Mouse (Mus musculus): Measurements from ENCODE around the gene Chd4. TPM values are rescaled to one million over a fixed set of nuclear protein-coding genes. Genes with fewer than 3 reads are reported as not detected.
"Not testable (repeated sequence)": the region's sequence is repeated elsewhere in the genome, so short reads cannot be mapped to it uniquely, and the experiment has no call there.

Chd4 gene
- polyA plus RNA-seq, 1 experiment from 2014 or later, result 84.9 TPM

DNA sequence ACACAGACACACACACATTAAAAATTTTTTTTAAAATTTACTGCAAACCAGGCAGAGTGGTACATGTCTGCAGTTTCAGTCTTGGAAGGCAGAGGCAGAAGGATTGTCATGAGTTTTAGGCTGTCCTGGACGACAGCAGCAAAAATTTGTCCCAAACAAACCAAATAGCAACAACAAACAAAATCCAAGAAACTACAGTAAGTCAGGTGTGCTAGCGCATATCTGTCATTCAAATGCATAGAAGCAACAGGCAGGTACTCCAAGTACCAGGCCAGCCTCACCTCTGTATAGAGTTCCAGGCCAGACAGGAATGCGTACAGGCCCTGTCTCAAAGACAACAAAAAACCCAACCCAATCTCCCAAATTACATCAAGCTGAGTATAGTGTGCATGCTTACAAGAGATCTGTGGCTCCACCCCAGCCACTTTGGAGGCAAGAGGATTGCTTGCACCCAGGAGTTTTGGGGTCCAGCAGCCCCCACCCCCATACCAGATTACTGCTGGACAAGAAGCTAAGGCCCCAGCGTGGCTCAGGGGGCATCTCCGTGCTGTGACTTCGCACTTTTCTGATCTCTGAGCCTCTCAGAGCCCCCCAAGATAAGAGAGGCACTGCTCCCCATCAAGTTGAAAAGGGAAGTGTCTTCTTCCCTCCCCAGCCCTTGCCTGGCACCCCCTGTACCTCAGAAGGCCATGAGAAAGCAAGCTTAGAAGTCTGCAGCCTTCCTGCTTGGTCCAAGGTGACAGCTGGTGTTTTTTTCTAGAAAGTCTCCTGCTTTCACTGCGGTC is 64.2 kb downstream of the Chd4 start:
- DNase-seq (ENCODE audit: low spot score), result no peak

DNA sequence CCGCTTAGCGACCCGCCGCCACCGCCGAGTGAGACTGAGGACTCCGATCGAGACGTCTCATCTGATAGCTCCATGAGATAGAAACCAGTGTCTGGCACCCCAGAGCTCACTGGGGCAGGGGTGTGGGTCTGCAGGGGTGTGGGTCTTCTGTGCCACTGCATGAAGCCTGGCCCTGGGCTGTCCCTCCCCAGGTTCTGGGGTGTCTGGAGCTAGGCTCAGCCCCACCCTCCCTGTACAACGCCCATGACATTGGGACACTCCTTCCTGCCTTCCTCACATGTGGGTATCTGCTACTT is 64.7 kb downstream of the Chd4 start:
- no peak for DNase-seq (ENCODE audit: low spot score)

DNA sequence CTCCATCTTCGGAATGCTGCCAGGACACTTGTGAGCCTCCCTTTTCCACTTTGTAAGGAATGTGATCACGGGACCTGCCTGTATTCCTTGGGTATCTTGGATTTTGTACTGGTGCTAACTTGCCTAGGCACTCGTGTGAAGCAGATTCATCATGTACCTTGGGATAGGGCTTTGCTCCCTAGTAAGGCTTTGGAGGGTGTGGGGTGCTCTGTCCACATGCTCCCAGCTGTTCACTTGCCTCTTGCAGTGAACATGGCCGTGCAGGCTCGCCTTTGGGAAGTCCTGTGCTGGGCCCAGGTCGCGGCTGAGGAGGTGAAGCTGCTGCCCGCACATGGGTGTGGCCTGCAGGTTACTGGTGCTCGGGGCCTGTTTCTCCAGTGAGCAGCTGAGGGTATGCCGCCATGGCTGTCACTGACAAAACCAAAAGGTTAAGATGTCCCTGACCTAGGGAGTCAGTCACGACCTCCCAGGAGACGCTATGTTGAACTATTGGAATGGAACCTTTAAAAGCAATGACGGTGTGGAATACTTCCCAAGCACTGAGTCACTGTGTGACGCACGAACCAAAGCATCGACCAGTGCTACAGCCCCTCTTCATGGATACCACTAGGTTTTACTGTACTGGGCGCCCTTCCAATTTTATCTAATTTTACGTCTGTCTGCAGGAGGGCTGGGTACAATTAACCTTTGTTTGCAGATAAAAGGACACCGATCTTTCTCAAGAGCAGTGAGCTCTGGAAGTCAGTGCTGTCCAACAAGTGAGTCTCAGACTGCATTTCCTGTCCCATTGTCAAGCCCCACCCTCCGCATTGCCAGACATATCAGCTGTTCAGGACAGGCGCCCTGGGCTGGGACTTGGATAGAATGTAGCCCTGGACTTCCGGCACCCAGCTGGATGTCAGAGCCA is 65.3 kb downstream of the Chd4 start:
- DNase-seq (ENCODE audit: low spot score), result no peak

DNA sequence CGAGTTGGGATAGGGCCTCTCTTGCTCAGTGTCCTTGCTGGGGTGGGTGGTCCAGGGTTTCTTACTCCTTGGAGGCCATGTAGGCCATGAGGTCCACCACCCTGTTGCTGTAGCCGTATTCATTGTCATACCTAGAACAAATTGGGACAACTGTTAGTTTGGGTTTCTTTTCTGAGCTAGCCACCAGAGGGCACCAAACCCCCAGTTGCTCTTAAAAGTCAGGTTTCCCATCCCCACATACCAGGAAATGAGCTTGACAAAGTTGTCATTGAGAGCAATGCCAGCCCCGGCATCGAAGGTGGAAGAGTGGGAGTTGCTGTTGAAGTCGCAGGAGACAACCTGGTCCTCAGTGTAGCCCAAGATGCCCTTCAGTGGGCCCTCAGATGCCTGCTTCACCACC is 66.2 kb downstream of the Chd4 start:
- peak; percentile 86 for DNase-seq (ENCODE audit: low spot score)

DNA sequence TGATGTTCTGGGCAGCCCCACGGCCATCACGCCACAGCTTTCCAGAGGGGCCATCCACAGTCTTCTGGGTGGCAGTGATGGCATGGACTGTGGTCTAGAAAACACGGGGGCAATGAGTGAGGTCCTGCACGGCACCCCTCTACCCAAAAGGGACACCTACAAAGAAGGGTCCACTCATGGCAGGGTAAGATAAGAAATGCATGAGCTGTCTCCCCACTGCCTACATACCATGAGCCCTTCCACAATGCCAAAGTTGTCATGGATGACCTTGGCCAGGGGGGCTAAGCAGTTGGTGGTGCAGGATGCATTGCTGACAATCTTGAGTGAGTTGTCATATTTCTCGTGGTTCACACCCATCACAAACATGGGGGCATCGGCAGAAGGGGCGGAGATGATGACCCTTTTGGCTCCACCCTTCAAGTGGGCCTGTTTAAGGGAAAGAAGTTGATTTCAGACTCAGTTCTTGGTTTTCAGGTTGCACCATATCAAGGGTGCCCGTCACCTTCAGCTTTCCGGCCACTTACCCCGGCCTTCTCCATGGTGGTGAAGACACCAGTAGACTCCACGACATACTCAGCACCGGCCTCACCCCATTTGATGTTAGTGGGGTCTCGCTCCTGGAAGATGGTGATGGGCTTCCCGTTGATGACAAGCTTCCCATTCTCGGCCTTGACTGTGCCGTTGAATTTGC is 67.0 kb downstream of the Chd4 start:
- not testable (repeated sequence) for DNase-seq (ENCODE audit: low spot score)

DNA sequence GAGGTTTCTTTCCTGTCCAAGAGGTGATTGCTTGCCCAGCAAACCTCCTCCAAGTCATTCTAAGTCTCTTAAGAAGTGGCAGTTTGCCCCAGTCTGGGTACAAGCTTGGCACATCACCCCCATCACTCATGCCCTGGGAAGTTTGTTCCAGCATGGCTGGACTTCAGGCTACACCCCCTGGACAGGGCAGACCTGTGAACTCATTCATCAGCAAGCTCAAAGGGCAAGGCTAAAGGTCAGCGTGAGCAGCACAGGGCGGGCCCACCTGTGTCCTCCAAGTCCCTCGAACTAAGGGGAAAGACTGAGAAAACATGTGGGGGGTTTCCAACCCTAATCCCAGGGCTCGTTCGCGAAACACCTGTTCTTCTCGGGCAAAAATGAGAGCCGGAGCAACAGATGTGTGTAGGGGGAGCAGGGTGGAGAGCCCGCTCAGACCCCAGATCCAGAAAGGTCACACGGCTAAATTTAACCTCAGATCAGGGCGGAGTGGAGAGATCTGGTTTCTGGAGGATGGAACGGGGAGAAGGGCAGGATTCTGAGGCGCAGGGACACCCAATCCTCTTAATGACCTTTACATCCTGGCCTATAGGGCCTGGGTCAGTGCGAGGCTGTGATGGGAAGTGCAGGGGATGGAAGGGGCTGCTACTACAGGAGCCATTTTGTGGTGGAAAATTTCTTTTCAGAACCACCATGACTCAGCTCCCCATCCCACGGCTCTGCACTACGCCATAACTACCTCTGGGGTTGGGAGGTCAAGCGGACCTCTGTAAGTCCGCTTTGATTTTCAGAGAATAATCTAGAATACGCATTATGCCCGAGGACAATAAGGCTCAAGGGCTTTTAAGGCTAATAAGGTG is 68.2 kb downstream of the Chd4 start:
- peak; percentile 29 for DNase-seq (ENCODE audit: low spot score)

DNA sequence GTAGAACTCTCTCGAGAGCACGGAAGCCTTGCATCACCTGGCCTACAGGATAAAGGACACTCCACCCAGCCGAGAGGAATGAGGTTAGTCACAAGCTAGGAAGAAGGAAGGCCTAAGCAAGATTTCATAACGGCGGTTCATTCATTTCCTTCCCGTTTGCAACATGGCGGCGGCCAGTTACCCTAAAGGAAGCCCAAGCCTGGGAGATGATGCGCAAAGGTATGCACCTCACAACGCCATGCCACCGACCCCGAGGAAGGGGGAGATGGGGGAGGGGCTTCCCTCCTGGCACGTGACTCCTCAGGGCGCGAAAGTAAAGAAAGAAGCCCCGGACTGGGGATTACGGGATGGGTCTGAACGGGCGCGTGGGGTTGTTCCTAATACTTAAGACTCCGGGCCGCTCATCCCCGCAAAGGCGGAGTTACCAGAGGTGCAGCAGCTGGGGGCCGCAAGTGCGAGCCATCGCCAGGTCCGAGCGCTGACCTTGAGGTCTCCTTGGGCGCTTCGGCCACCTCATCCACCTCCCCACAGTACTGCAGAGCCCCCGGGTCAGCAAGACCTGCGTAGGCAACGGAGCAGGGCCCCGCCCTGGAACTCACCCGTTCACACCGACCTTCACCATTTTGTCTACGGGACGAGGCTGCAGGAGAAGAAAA is 69.0 kb downstream of the Chd4 start:
- peak; percentile 71 for DNase-seq (ENCODE audit: low spot score)

DNA sequence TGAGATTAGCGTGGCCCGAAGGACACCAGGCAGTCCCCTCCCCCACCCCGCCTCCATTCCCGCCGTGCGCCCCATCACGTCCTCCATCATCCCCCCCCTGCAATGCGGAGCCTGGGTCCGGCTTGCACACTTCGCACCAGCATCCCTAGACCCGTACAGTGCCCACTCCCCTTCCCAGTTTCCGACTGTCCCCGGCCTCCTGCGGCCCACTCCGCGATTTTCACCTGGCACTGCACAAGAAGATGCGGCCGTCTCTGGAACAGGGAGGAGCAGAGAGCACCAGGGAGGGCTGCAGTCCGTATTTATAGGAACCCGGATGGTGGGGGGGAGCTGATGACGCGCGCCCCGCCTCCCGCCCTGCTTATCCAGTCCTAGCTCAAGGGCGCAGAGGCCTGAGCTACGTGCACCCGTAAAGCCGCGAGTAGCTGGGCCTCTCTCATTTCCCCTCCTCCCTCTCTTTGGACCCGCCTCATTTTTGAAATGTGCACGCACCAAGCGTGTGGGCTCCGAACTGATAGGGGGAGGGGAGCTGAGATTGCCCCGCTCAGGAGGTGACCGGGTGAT is 69.6 kb downstream of the Chd4 start:
- peak; percentile 97 for DNase-seq (ENCODE audit: low spot score)

DNA sequence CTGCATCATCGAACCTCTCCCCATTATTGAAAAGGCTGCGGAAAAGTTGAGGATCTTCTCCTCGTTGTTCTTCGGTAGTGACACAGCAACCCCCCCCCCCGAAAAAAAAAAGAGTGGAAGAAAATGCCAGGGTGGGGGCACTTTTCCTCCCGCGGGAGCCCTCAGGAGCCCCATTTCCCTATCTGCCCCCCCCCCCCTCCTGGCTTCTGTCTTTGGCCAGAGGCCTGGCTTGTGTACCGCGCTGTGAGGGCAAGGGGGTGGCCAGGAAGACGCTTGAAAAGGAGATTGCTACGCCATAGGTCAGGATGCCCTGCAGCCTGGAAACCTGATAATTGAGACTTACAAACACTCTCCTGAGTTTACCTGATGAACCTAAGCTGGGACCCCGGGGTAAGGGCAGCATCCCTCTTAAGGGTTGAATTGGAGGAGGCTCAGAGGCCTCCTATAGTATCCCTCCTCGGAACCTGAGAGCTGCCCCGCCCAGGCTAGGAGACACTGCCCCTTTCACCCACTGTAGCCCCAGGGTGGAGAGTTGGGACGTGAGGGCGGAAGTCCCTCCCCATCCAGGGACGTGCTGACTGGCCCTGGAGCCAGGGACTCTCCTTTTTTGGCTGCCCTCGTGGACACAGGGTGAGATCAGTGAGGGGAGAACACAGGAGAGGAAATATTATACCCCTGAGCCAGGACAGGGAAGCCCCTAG is 70.4 kb downstream of the Chd4 start, which contains the start of gene Gapdh:
TSS of gene Gapdh (minus strand) at position 417 of the 701 bp plus-strand sequence.
- DNase-seq (ENCODE audit: low spot score), result no peak

DNA sequence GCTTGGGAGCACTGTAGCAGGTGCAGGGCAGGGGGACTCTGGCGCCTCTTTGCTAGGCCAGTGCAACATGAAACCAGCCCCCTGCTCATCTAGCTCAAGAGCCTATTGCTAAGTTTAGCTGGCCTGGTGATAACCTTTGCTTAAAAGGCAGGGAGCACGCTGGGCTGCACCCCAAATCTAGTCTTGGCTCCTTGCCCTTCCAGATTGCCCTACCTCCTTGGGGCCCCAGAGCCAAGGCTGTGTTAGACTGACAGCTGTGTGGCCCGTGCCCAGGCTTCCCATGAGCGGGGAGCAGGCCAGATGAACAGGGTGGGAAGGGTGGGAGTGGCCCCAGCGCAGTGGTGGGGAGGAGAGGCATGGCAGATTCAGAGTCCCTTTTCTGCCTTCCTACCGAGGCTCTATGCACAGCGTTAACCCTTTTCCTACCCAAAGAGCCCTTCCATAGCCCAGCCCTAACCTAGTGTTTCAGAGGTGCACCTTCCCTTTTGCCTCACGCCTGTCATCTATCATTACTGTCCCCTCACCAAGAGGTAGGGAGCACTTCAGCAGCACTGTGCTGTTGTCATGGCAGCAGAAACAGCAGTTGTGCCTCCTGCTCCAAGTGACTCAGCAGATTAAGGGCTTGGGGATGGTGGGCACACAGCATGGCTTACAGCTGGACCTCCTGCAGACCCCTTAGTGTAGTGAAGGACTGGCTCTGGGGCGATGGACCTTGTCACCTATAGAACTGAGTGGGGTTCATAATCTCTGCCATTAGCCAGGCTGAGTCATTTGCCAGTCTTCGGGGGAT is 71.3 kb downstream of the Chd4 start:
- no peak for DNase-seq (ENCODE audit: low spot score)

DNA sequence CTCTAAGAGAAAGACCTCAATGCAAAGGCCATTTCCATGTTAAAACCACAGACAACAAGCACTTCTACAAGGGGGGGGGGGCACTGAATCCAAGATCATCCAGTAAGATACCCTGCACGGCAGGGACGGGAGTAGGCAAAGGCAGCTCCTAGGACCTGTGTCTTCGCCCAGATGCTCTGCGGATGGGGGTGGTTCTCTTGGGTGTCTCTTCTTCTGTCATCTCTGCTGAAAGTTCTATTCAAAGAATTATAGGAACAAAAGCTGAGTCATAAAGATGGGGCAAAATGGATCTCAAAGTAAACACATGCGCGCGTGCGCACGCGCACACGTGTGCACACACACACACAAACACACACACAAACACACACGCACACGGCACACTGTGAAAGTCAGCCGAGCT is 72.3 kb downstream of the Chd4 start:
- no peak for DNase-seq (ENCODE audit: low spot score)

DNA sequence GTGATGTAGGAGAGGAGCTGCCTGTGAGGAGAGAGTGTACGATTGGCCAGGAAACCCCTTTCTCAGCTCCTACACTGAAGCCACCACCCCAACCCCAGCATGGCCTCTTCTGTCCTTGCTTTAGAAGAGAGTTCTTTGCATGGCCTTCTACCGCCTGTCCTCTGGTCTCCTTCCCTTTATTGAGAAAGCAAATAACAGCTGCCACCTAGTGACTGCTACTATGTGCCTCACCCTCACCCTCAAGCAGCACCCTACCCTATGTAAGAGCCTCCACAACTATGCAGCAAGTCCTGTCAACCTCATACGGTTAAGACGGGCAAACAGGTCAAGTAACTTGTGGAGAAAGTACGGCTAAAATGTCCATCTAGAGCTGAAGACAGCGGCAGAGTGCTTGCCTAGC is 74.4 kb downstream of the Chd4 start:
- DNase-seq (ENCODE audit: low spot score), result no peak

DNA sequence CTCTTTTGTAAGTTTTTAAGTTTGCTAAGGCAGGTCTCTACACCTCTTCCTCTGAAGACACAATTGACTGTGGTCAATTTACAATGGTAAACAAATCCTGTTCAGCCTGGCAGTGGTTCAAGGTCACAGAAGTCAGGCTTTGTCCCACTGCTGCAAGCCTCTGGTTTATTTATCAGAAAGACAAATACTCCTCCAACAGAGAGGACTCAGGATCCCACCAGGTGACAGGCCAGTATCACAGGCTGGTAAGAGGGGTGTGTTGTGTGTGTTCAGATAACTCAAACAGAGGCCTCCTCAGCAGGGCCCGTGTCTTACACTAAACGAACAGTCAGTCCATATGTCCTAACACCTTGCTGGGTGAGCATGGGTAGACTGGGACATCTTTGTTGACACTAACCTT is 76.7 kb downstream of the Chd4 start:
- DNase-seq (ENCODE audit: low spot score), result no peak

DNA sequence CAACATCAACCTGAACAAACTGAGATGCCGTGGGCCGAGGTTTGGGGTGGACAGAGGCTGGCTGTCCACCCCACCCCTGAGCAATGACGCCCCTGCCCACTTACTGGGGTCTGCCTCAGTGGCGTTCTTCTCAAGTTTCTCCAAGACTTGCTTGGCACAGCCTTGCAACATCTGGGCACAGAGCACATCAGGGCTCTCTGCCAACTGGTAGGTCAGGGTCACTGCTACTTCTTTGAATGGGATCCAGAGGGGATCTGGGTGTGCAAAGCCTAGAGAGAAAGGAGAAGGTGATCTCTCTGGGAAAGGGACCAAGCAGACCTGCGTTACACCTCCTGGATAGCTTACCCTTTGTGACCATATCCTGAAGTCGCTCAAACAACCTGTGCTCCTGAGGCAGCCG is 77.5 kb downstream of the Chd4 start:
- DNase-seq (ENCODE audit: low spot score), result no peak

DNA sequence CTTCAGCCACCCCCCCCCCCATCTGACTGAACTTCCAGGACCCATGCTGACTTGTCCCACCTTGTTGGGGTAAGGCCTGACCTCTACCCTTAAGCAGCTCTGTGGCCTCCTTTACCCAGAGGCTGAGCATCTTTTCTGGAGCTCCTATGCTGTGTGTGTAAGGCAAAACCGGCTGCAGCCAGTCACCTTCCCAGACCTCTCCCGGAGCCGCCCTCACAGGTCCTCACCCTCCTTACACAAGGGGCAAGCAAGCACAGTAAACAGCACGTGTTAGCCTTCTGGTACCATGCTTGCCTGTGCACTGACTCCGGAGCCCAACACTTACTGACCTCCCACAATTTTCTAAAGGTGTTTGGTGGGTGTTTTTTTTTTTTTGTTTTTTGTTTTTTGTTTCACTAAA is 79.7 kb downstream of the Chd4 start:
- no peak for DNase-seq (ENCODE audit: low spot score)

DNA sequence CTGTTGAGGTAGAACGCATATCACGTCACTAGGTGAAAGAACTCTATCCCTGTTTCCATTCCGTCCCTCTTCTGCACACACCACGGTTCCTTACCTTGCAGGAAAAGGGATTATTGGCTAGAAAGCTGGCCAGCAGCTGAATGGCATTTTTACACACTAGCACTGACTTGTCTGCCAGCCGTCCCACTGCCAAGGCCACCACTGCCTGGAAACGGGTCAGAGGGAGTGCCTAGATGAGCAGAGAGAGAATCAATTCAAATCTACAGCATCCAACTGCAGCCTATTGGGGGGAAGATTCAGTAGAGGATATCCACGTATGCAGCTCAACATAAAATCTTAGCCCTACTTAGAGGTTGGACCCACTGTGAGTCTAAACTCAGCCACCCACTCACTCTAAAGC is 83.8 kb downstream of the Chd4 start:
- DNase-seq (ENCODE audit: low spot score), result no peak

Data from thymus, postnatal 0 days (tissue).